Mouse (Mus musculus): ENCODE results near the gene Wdr37.

DNA sequence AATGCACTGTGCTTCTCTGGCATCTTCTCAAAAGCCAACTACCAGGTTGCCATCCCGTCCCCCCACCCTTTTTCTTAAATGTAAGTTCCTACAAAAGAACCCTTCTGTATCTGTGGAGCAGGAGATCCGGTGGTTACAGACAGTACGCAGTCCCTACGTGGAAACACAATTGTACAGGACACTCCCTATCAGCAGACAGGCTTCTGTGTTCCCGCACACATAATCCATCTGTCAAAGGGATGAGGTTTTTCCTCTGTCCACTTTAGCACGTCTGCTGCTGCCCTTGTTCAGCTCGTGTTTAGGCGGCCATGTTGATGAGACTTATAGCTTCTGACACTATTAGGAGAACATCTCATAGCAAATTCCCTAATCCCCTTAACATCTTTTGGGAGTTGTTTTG is 48.2 kb downstream of the Wdr37 start:
- TF ChIP-seq CTCF (IDR thresholded peaks at IDR 0.05; ENCODE audit: borderline replicate concordance, insufficient read depth, low read depth, low read length) (no peak), POLR2A (IDR thresholded peaks at IDR 0.05; ENCODE audit: borderline replicate concordance, insufficient read depth, low read length) (no peak)

Measured in cerebellum, adult 2 months (tissue).